Mouse (Mus musculus) thymus, postnatal 14 days (tissue): Measurements from ENCODE around the gene Tet2.

Source experiments
- DNase-seq: peaks from one replicate; pipeline ENCODE4 v3.0.0; 2021

Gene Tet2

GRCm38 (mm10) chr3:133429394-133430173 is 115.4 kb downstream of the Tet2 start:
- no peak for DNase-seq

- no peak for DNase-seq
Measured at GRCm38 (mm10) chr3:133428003-133428402, 116.9 kb downstream of the Tet2 start.

GRCm38 (mm10) chr3:133423073-133423472 is 121.9 kb downstream of the Tet2 start:
- DNase-seq = no peak

- no peak for DNase-seq
Measured at GRCm38 (mm10) chr3:133414747-133415146, 130.2 kb downstream of the Tet2 start.
